Mouse (Mus musculus): Measurements from ENCODE around the gene Abcg1.

DNA sequence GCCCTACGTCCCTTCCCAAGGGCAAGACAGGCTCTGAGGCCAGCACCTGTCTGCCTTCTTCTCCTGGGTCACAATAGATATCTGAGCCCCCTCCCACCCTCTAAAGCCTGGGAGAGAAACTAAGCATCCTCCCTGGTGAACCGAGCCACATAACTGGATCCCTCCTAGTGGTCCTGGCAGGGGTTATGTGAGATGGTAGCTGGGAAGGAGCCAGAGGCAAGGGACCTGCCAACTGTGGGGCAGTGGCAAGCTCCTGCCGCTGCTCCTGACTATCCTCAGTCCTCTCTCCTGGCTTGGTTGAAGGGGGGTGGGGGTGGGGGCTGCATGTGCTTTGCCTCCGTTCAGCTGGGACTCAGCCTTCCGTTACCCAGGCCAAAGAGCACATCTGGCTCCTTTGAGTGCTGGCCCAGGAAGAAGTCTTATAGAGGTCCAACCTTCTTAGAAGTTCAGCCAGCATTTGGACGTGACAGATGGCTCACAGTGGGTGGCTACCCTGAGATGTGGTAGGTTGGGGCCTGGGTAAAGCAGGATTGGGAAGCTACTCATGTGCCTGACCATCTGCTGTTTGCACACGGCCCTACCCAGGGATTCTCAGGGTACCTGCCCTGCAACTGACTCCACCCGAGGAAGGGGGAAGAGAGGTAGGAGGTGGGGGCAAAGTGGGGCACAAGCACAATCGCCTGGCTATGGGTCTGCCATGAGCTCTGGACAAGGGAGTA lies 68.2 kb downstream of the Abcg1 start:
- no peak for TF ChIP-seq CTCF (IDR thresholded peaks at IDR 0.05; ENCODE audit: borderline replicate concordance, extremely low read depth, insufficient read depth, insufficient read length)
- TF ChIP-seq POLR2A (IDR thresholded peaks at IDR 0.05; ENCODE audit: borderline replicate concordance, extremely low read depth, insufficient read depth, insufficient read length, poor library complexity, severe bottlenecking), result no peak
